Mouse (Mus musculus): ENCODE data around the gene Taf12.

Taf12 gene

GRCm38 (mm10) chr4:132274156-132274862 is at the start of gene Taf12:
TSS of gene Taf12 (plus strand) at chr4:132274375.
- peak; percentile 94 to 97 for DNase-seq (ENCODE audit: low spot score in 2 of 2)

GRCm38 (mm10) chr4:132230422-132230821 is 43.8 kb upstream of the Taf12 start:
- no peak for DNase-seq (ENCODE audit: low spot score in 2 of 2)

- DNase-seq (ENCODE audit: low spot score in 2 of 2): no peak
These were observed 39.5 kb upstream of the Taf12 start for GRCm38 (mm10) chr4:132234710-132235109.

GRCm38 (mm10) chr4:132238356-132238755 is 35.8 kb upstream of the Taf12 start:
- no peak for DNase-seq (ENCODE audit: low spot score in 2 of 2)

GRCm38 (mm10) chr4:132240367-132240766 is 33.8 kb upstream of the Taf12 start:
- no peak for DNase-seq (ENCODE audit: low spot score in 2 of 2)

DNA sequence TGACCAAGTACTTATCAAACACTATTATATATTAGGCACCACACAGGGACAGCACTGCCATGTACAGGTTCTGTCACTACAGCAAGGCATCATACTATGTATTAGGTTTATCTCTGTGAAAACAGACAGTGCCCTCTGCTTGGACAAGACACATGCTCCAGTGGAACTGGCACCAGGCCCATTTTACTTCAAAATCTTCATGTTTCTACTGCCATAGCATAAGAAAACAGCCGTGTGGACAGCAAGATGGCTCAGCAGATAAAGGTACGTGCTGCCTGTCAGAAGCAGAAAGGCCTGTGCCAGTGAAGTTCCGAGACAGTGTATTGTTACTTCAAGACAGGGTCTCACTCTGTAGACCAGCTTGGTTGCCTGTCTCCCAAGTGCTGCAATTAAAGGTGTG is 33.0 kb upstream of the Taf12 start:
- no peak for DNase-seq (ENCODE audit: low spot score in 2 of 2)

DNA sequence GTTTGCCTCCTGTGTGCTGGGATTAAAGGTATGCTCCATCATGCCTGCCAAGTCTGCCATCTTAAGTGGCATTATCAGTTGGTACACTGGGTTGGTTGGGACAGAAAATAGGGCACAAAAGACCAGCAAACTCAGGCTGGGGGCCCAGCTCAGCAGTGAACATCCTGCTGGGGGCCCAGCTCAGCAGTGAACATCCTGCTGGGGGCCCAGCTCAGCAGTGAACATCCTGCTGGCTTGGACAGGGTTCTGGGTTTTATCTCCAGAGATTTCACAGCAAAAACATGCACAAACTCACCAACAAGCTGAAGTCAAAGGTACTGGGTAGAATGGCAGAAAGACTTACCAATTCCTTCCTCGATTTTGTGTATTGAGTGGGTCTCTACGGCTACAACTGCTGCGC is 28.5 kb upstream of the Taf12 start:
- DNase-seq (ENCODE audit: low spot score in 2 of 2): no peak

DNA sequence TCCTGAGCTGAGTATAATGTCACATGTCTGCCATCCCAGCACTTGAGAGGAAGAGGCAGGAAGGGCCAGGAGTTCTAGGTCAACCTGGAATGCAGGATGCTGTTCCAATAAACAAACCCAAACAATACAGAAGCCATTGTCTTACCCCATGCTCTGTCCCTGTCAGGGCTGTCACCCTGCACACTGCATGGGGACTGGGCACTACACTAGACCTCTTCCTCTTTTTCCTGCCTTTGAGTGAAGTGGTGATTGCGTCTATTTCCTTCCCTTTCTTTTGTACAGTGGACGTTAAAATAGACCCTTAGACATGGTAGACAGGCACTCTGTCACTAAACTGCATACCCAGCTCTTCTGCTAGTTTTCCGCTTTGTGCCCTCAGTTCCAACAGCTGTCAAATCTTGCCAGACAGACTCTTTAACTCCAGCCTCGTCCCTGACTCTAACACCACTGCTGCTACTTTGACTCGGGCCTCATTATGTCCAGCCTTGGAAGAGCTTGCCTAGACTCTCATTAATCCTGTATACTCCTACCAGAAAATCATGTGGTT is 26.7 kb upstream of the Taf12 start:
- DNase-seq (ENCODE audit: low spot score in 2 of 2): peak in 1 of 2 experiments; percentile 63

GRCm38 (mm10) chr4:132251596-132251995 is 22.6 kb upstream of the Taf12 start:
- no peak for DNase-seq (ENCODE audit: low spot score in 2 of 2)

DNA sequence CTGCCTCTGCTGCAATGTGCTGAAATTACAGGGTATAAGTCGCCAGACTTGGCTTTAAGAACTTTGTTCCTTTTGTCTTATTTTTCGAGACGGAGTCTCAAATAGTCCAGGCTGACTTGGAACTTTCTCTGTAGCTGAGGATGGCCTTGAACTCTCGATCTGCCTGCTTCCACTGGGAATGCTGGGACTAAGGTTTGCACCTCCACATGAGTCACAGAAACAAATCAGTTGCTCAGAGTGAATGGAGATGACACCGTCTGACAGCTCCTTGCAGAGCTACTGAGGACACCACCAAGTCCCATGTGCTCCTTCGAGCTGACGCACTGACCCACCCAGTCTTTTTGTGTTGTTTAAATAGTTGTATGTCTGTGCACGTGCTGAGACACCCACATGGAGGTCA is 21.0 kb upstream of the Taf12 start:
- DNase-seq (ENCODE audit: low spot score in 2 of 2): no peak

GRCm38 (mm10) chr4:132253622-132254021 is 20.6 kb upstream of the Taf12 start:
- no peak for DNase-seq (ENCODE audit: low spot score in 2 of 2)

DNA sequence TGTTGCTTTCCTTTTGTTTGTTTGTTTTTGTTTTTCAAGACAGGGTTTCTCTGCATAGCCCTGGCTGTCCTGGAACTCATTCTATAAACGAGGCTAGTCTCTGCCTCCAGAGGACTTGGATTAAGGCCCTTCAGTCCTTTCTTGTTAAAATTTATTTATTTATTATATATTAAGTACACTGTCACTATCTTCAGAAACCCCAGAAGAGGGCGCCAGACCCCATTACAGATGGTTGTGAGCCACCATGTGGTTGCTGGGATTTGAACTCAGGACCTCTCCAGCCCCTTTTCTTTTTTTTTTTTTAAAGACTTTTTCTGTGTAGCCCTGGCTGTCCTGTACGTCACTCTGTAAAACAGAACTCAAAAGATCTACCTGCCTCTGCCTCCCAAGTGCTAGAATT is 19.2 kb upstream of the Taf12 start:
- DNase-seq (ENCODE audit: low spot score in 2 of 2): no peak

GRCm38 (mm10) chr4:132256384-132256783 is 17.8 kb upstream of the Taf12 start:
- DNase-seq (ENCODE audit: low spot score in 2 of 2): no peak

DNA sequence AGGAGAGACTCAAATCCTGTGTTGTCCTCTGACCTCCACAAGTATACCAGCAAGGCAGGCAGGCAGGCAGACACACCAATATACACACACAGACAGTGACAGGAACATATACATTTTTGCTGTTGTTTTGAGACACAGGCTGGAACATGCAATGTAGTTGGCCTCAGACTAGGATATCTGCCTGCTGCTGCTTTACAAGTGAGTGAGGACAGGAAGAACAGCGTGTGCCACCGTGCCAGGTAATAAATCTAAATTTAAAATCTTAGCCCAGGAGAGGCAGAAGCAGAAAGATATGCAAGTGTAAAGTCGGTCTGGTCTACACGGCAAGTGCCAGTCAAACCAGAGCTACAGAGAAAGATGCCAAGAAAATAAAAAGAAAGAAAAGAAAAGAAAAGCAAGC is 14.9 kb upstream of the Taf12 start:
- DNase-seq (ENCODE audit: low spot score in 2 of 2): no peak

- peak; percentile 42 to 65 for DNase-seq (ENCODE audit: low spot score in 2 of 2)
These were observed 13.5 kb upstream of the Taf12 start for GRCm38 (mm10) chr4:132260404-132261379.

GRCm38 (mm10) chr4:132261514-132262357 is 12.4 kb upstream of the Taf12 start, which contains the start of gene Gmeb1:
TSS of gene Gmeb1 (minus strand) at chr4:132261602.
- peak; percentile 77 to 81 for DNase-seq (ENCODE audit: low spot score in 2 of 2)

GRCm38 (mm10) chr4:132262358-132262616 is 11.9 kb upstream of the Taf12 start:
- DNase-seq (ENCODE audit: low spot score in 2 of 2): no peak

- DNase-seq (ENCODE audit: low spot score in 2 of 2): no peak
These were observed 10.9 kb upstream of the Taf12 start for GRCm38 (mm10) chr4:132263313-132263712.

- no peak for DNase-seq (ENCODE audit: low spot score in 2 of 2)
These were observed 7.3 kb upstream of the Taf12 start for GRCm38 (mm10) chr4:132266835-132267349.

GRCm38 (mm10) chr4:132268871-132269739 is 5.1 kb upstream of the Taf12 start:
- no peak for DNase-seq (ENCODE audit: low spot score in 2 of 2)

Data from heart, adult 9 months (tissue).